Mouse (Mus musculus): Measurements from ENCODE around the gene Cxxc4. TPM values are rescaled to one million over a fixed set of nuclear protein-coding genes. Genes with fewer than 3 reads are reported as not detected.
"Not testable (repeated sequence)": the region's sequence is repeated elsewhere in the genome, so short reads cannot be mapped to it uniquely, and the experiment has no call there.

Gene Cxxc4
- total and polyA plus RNA-seq, 3 experiments: not detected

DNA sequence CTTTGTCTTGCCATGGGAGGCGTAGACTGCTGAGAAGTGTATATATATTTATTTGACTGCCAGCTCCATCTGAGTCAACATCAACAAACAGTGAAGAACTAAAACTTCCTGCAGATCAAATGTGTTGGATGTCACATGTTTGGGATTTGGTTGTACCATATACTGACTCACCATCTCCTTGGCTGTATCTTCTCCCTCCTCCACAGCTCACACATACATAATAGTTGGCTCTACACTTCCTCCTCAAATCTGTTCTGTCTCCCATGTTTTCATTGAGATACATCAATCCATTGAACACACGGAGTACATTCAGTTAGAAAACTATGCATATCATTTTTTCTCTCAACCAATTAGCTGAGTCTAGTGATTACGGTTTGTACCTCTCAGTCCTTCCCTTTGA lies 29.7 kb upstream of the Cxxc4 start:
- H3K27me3 ChIP-seq (ENCODE audit: control insufficient read depth in 1 of 2, insufficient read depth in 2 of 2, low read length in 2 of 2): no peaks in the 10 kb centered on the region
- H3K79me2 ChIP-seq (ENCODE audit: control insufficient read depth, insufficient read depth, low read length, poor library complexity): no peaks in the 10 kb centered on the region
- no peak overlapping the region for H3K9ac ChIP-seq (ENCODE audit: control insufficient read depth, low read depth, low read length, poor library complexity, severe bottlenecking)
- no peaks in the 10 kb centered on the region for H3K9me3 ChIP-seq (replicated peaks; ENCODE audit: insufficient read depth, low read length)
- peaks cover 0 to 2% of the 10 kb centered on the region in 2 experiments; a peak in 2 of 4 replicates for H3K36me3 ChIP-seq (ENCODE audit: control insufficient read depth in 1 of 2, insufficient read depth in 2 of 2, low read length in 2 of 2)
- no peak for DNase-seq (ENCODE audit: low read depth, low spot score)
- no peak overlapping the region for H3K4me3 ChIP-seq (ENCODE audit: control insufficient read depth in 1 of 2, insufficient read depth in 1 of 2, low read depth in 2 of 2, low read length in 2 of 2)
- TF ChIP-seq ELF1 (IDR thresholded peaks at IDR 0.05; ENCODE audit: low read depth, low read length) (no peak), ZNF384 (IDR thresholded peaks at IDR 0.05; ENCODE audit: low read depth, low read length) (no peak), BHLHE40 (IDR thresholded peaks at IDR 0.05; ENCODE audit: borderline replicate concordance, low read depth, low read length) (no peak), CHD1 (IDR thresholded peaks at IDR 0.05; ENCODE audit: low read depth, low read length) (no peak), UBTF (IDR thresholded peaks at IDR 0.05; ENCODE audit: borderline replicate concordance, insufficient read depth, low read depth, low read length) (no peak), USF2 (IDR thresholded peaks at IDR 0.05; ENCODE audit: borderline replicate concordance in 1 of 2, insufficient read depth in 1 of 2, low read depth in 1 of 2, low read length in 2 of 2) (no peak)
- no peak overlapping the region for H3K27ac ChIP-seq (ENCODE audit: control insufficient read depth, low read depth, low read length)
- H3K4me1 ChIP-seq (ENCODE audit: control insufficient read depth in 1 of 2, insufficient read depth in 2 of 2, low read length in 2 of 2): no peaks in the 10 kb centered on the region

DNA sequence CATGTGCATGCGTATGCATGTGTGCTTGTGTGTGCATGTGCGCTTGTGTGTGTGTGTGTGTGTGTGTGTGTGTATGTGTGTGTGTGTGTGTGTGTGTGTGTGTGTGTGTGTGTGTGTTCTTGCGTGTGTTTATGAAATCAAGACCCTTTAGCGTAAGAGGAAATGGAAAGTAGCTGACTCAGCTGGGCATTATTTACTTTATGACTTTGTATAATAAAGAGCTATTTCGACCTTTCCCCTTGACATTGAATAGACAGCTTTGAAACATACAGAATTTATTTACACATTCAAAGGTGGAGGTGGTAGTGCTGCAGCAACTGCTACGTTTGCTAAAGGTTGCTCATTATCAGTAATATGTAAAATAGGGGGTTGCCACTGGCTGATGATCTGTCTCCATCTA lies 25.3 kb upstream of the Cxxc4 start:
- Histone ChIP-seq H3K9me3 (replicated peaks; ENCODE audit: insufficient read depth, low read length) (no peaks in the 10 kb centered on the region), H3K27me3 (ENCODE audit: control insufficient read depth in 1 of 2, insufficient read depth in 2 of 2, low read length in 2 of 2) (no peaks in the 10 kb centered on the region), H3K4me1 (ENCODE audit: control insufficient read depth in 1 of 2, insufficient read depth in 2 of 2, low read length in 2 of 2) (no peaks in the 10 kb centered on the region), H3K36me3 (ENCODE audit: control insufficient read depth in 1 of 2, insufficient read depth in 2 of 2, low read length in 2 of 2) (no peaks in the 10 kb centered on the region), H3K79me2 (ENCODE audit: control insufficient read depth, insufficient read depth, low read length, poor library complexity) (no peaks in the 10 kb centered on the region), H3K27ac (ENCODE audit: control insufficient read depth, low read depth, low read length) (no peak overlapping the region), H3K9ac (ENCODE audit: control insufficient read depth, low read depth, low read length, poor library complexity, severe bottlenecking) (no peak overlapping the region), H3K4me3 (ENCODE audit: control insufficient read depth in 1 of 2, insufficient read depth in 1 of 2, low read depth in 2 of 2, low read length in 2 of 2) (no peak overlapping the region)
- TF ChIP-seq CHD1 (IDR thresholded peaks at IDR 0.05; ENCODE audit: low read depth, low read length) (no peak), POLR2AphosphoS5 (IDR thresholded peaks at IDR 0.05; ENCODE audit: borderline replicate concordance, low read depth, low read length) (no peak), ELF1 (IDR thresholded peaks at IDR 0.05; ENCODE audit: low read depth, low read length) (no peak), RAD21 (IDR thresholded peaks at IDR 0.05; ENCODE audit: low read depth, low read length) (no peak), ETS1 (IDR thresholded peaks at IDR 0.05; ENCODE audit: low read depth, low read length) (no peak)
- no peak for DNase-seq (ENCODE audit: low read depth, low spot score)

- not testable (repeated sequence) for H3K9me3 ChIP-seq (replicated peaks; ENCODE audit: insufficient read depth, low read length); DNase-seq (ENCODE audit: low read depth, low spot score)
- TF ChIP-seq TCF12 (IDR thresholded peaks at IDR 0.05; ENCODE audit: low read depth, low read length) (0 out of 2 replicates have a peak, but pooled peaks have one; percentile 48), GATA1 (IDR thresholded peaks at IDR 0.05; ENCODE audit: low read depth, low read length) (peak; percentile 27; the same call in 1 of the 2 replicates), EP300 (IDR thresholded peaks at IDR 0.05; ENCODE audit: low read depth in 1 of 2, low read length in 2 of 2) (peak; percentile 10 to 64; a peak in 3 of 4 replicates)
Measured at GRCm38 (mm10) chr3:134219881-134220280, 16.4 kb upstream of the Cxxc4 start.

More at GRCm38 (mm10) chr3:134219881-134220280, 16.4 kb upstream of the Cxxc4 start:
- Histone ChIP-seq H3K27ac (ENCODE audit: control insufficient read depth, low read depth, low read length) (peak overlapping the region; percentile 34), H3K36me3 (ENCODE audit: control insufficient read depth in 1 of 2, insufficient read depth in 2 of 2, low read length in 2 of 2) (peaks cover 0 to 31% of the 10 kb centered on the region in 2 experiments; a peak in 2 of 4 replicates), H3K4me1 (ENCODE audit: control insufficient read depth in 1 of 2, insufficient read depth in 2 of 2, low read length in 2 of 2) (peaks cover 6 to 18% of the 10 kb centered on the region in 2 experiments)
- not testable (repeated sequence) for H3K79me2 ChIP-seq (ENCODE audit: control insufficient read depth, insufficient read depth, low read length, poor library complexity); H3K27me3 ChIP-seq (ENCODE audit: control insufficient read depth in 1 of 2, insufficient read depth in 2 of 2, low read length in 2 of 2); H3K9ac ChIP-seq (ENCODE audit: control insufficient read depth, low read depth, low read length, poor library complexity, severe bottlenecking); H3K4me3 ChIP-seq (ENCODE audit: control insufficient read depth in 1 of 2, insufficient read depth in 1 of 2, low read depth in 2 of 2, low read length in 2 of 2)

All from MEL (cell line).